Mouse (Mus musculus) mouse trophoblast stem cell (cell line): ENCODE data around the gene Susd6.

Source experiments
- in situ Hi-C, 2 experiments: fragments of 300-500 bp; cut with MseI, MboI; formaldehyde crosslinking; loops; 2 replicates in 1 of 2; 3 replicates in 1 of 2; pipeline ENCODE4 v1.15.1; 2025

Susd6 gene

GRCm38 (mm10) chr12:80877215-80878092 is 87.1 kb downstream of the Susd6 start:
- in situ Hi-C loops, result no loop called here

- in situ Hi-C loops, result no loop called here
These were observed 87.8 kb downstream of the Susd6 start for GRCm38 (mm10) chr12:80878093-80878430.

- in situ Hi-C loops, result no loop called here
These were observed 88.3 kb downstream of the Susd6 start for GRCm38 (mm10) chr12:80878653-80879052.

- in situ Hi-C loops, result no loop called here
These were observed 89.0 kb downstream of the Susd6 start for GRCm38 (mm10) chr12:80879267-80879666.

- in situ Hi-C loops, result no loop called here
These were observed 90.8 kb downstream of the Susd6 start for GRCm38 (mm10) chr12:80881121-80881520.

GRCm38 (mm10) chr12:80883278-80883677 is 93.0 kb downstream of the Susd6 start:
- in situ Hi-C loops, result no loop called here

GRCm38 (mm10) chr12:80883881-80884280 is 93.6 kb downstream of the Susd6 start:
- in situ Hi-C loops, result no loop called here

GRCm38 (mm10) chr12:80885301-80886288 is 95.3 kb downstream of the Susd6 start:
- in situ Hi-C loops, result no loop called here

GRCm38 (mm10) chr12:80887036-80887435 is 96.7 kb downstream of the Susd6 start:
- in situ Hi-C loops, result no loop called here

- in situ Hi-C loops, result no loop called here
These were observed 99.0 kb downstream of the Susd6 start for GRCm38 (mm10) chr12:80889331-80889730.

- in situ Hi-C loops, result loop anchor here (5.0 kb wide), 2 partner anchors 119 to 124 kb away; no protein-coding TSS in a partner anchor
These were observed 100.8 kb downstream of the Susd6 start for GRCm38 (mm10) chr12:80891074-80891473.

- in situ Hi-C loops, result loop anchor here (5.0 kb wide), 2 partner anchors 122 to 127 kb away; no protein-coding TSS in a partner anchor
These were observed 103.6 kb downstream of the Susd6 start for GRCm38 (mm10) chr12:80893720-80894494.

GRCm38 (mm10) chr12:80894973-80895570 is 104.8 kb downstream of the Susd6 start:
- in situ Hi-C loops, result loop anchor here (5.0 kb wide), 2 partner anchors 123 to 128 kb away; no protein-coding TSS in a partner anchor

GRCm38 (mm10) chr12:80909631-80910030 is 119.3 kb downstream of the Susd6 start:
- in situ Hi-C loops, result no loop called here

- in situ Hi-C loops, result no loop called here
These were observed 127.5 kb downstream of the Susd6 start for GRCm38 (mm10) chr12:80917764-80918163.

GRCm38 (mm10) chr12:80921301-80921700 is 131.0 kb downstream of the Susd6 start:
- in situ Hi-C loops, result no loop called here

GRCm38 (mm10) chr12:80922869-80923268 is 132.6 kb downstream of the Susd6 start:
- in situ Hi-C loops, result no loop called here

- in situ Hi-C loops, result no loop called here
These were observed 133.3 kb downstream of the Susd6 start for GRCm38 (mm10) chr12:80923602-80924001.

GRCm38 (mm10) chr12:80924205-80924604 is 133.9 kb downstream of the Susd6 start:
- in situ Hi-C loops, result no loop called here

GRCm38 (mm10) chr12:80925919-80926318 is 135.6 kb downstream of the Susd6 start:
- in situ Hi-C loops, result no loop called here

- in situ Hi-C loops, result no loop called here
These were observed 136.2 kb downstream of the Susd6 start for GRCm38 (mm10) chr12:80926550-80926949.
